Mouse (Mus musculus) neural tube, embryonic 15.5 days (tissue): ENCODE results near the gene Sinhcaf. TPM values are rescaled to one million over a fixed set of nuclear protein-coding genes. Genes with fewer than 3 reads are reported as not detected.
"Not testable (repeated sequence)": the region's sequence is repeated elsewhere in the genome, so short reads cannot be mapped to it uniquely, and the experiment has no call there.

Experiments used
- ATAC-seq: fragments of 200-750 bp; cut with Nextera tagmentation; 2 replicates; pipeline ENCODE4 v1.8.0; 2017; ENCODE audit warnings: mild to moderate bottlenecking, moderate TSS enrichment, moderate library complexity; ENCODE audit not compliant: low FRiP score
- H3K27ac ChIP-seq: fragments of 300-500 bp; sonication (generic); replicated peaks from 2 replicates; pipeline ENCODE4 v1.5.1; 2015; ENCODE audit warnings: mild to moderate bottlenecking, inconsistent platforms
- H3K27me3 ChIP-seq: fragments of 300-500 bp; sonication (generic); replicated peaks from 2 replicates; pipeline ENCODE4 v1.6.1; 2015; ENCODE audit warnings: inconsistent platforms
- H3K36me3 ChIP-seq: fragments of 300-500 bp; sonication (generic); 2 replicates; pipeline ENCODE4 v1.6.1; 2015; ENCODE audit warnings: inconsistent platforms
- H3K4me1 ChIP-seq: fragments of 300-500 bp; sonication (generic); 2 replicates; pipeline ENCODE4 v1.6.1; 2015; ENCODE audit warnings: inconsistent platforms
- H3K4me2 ChIP-seq: fragments of 300-500 bp; sonication (generic); 2 replicates; pipeline ENCODE4 v1.6.1; 2015; ENCODE audit warnings: inconsistent platforms, mild to moderate bottlenecking, moderate library complexity
- H3K4me3 ChIP-seq: fragments of 300-500 bp; sonication (generic); replicated peaks from 2 replicates; pipeline ENCODE4 v1.5.1; 2015; ENCODE audit warnings: mild to moderate bottlenecking, inconsistent platforms
- H3K9ac ChIP-seq: fragments of 300-500 bp; sonication (generic); replicated peaks from 2 replicates; pipeline ENCODE4 v1.6.1; 2015; ENCODE audit warnings: mild to moderate bottlenecking, inconsistent platforms
- H3K9me3 ChIP-seq: fragments of 300-500 bp; sonication (generic); replicated peaks from 2 replicates; pipeline ENCODE4 v1.6.1; 2016; ENCODE audit warnings: inconsistent platforms
- WGBS: fragments of 180-500 bp; shearing (Covaris S2); methylation state at CpG from one replicate; pipeline ENCODE4 v1.1.7; 2015; ENCODE audit warnings: mixed read lengths; 5-methylcytosine and 5-hydroxymethylcytosine counted together
- polyA plus RNA-seq: library from polyadenylated mRNA; unstranded; fragments of >200 nt; fragmentation: Nextera tagmentation; extraction: Ambion mirVana; gene quantifications from 2 replicates; pipeline ENCODE4 v1.2.1, GENCODE M21; 2015

Gene Sinhcaf
- polyA plus RNA-seq, 1 experiment from 2014 or later, result 26.7 TPM

DNA sequence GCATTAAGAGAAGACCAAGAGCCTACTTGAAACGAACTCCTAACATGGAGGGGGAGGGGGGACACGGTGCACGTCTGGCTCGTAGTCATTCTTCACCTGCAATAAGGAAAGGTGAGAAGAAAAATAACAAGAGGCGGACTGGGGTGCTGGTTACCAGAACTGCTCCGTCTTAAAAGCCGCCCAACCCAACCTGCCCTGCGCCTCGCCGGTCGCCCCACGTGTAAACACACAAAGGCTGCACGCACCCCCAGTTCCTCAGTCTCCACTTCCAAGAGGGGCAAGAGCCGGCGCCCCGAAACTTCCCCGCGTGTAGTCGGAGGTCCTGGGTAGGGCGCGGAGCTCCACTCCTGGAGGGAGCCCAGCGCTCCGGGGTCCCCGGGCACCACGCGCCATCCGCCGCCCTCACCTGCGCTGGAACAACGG, 1.9 kb downstream of the Sinhcaf start:
- Histone ChIP-seq H3K4me2 (peak overlapping the region; percentile 89), H3K4me1 (peaks cover 9% of the 10 kb centered on the region), H3K9me3 (no peaks in the 10 kb centered on the region), H3K9ac (peak overlapping the region; percentile 61), H3K4me3 (peak overlapping the region; percentile 75), H3K27me3 (no peaks in the 10 kb centered on the region), H3K27ac (peak overlapping the region; percentile 70; the same call in 1 of the 2 replicates), H3K36me3 (no peaks in the 10 kb centered on the region)
- 0% methylated on average over 30 of the region's 30 CpGs for WGBS
- peak; percentile 10 for ATAC-seq

- H3K9ac ChIP-seq, result no peak overlapping the region
- H3K4me3 ChIP-seq, result peak overlapping the region; percentile 75
- H3K9me3 ChIP-seq, result no peaks in the 10 kb centered on the region
- no peaks in the 10 kb centered on the region for H3K27me3 ChIP-seq
- no peak overlapping the region for H3K27ac ChIP-seq
- ATAC-seq, result no peak
- H3K4me2 ChIP-seq, result peak overlapping the region; percentile 89
- no peaks in the 10 kb centered on the region for H3K36me3 ChIP-seq
- WGBS, result 19% methylated on average over 3 of the region's 3 CpGs
- H3K4me1 ChIP-seq, result peaks cover 9% of the 10 kb centered on the region
These were observed 2.6 kb downstream of the Sinhcaf start for GRCm38 (mm10) chr6:148943695-148944094.

DNA sequence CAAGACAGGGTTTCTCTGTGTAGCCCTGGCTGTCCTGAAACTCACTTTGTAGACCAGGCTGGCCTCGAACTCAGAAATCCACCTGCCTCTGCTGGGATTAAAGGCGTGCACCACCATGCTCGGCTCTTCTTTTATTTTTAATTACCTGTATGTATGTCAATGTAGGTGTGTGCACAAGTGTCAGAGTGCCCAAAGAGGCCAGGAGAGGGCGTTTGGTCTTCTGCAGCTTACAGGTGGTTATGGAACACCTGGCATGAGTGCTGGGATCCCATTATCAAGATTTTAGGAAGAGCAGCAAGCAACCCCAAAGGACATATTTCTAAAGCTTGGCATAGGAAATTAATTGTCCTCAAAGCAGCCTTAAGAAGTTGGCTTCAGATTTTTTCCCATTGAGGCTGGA, 3.9 kb downstream of the Sinhcaf start:
- Histone ChIP-seq H3K27me3 (no peaks in the 10 kb centered on the region), H3K4me2 (no peak overlapping the region), H3K27ac (no peak overlapping the region), H3K4me3 (no peak overlapping the region), H3K9ac (no peak overlapping the region), H3K9me3 (no peaks in the 10 kb centered on the region), H3K4me1 (peaks cover 9% of the 10 kb centered on the region), H3K36me3 (no peaks in the 10 kb centered on the region)
- ATAC-seq, result no peak
- 69% methylated on average over 4 of the region's 4 CpGs for WGBS

DNA sequence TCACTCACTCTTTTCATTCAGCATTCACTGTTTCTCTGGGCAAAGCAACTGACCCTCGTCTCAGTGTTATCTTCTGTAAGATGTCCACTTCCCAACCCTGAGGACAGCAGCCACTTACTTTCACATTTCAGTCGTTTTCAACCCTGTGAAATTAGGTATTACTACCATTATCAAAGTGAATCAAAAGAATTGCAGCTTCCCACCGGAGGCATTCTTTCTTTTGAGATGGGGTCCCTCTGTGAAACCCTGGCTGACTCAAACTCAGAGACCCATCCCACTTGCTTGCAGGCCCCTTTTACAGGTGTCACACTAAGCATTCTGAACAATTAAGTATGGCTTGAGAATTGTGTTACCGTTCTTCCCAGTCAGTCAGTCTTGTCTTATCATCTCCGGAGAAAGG, 4.4 kb downstream of the Sinhcaf start:
- Histone ChIP-seq H3K9me3 (no peaks in the 10 kb centered on the region), H3K27me3 (no peaks in the 10 kb centered on the region), H3K27ac (no peak overlapping the region), H3K36me3 (no peaks in the 10 kb centered on the region), H3K4me1 (peaks cover 6% of the 10 kb centered on the region), H3K4me3 (no peak overlapping the region), H3K4me2 (no peak overlapping the region), H3K9ac (no peak overlapping the region)
- ATAC-seq, result no peak
- WGBS, result 51% methylated on average over 5 of the region's 5 CpGs

- not testable (repeated sequence) for H3K9ac ChIP-seq, ATAC-seq, H3K36me3 ChIP-seq, H3K9me3 ChIP-seq, H3K27me3 ChIP-seq, H3K4me3 ChIP-seq, H3K27ac ChIP-seq, H3K4me1 ChIP-seq, H3K4me2 ChIP-seq
- WGBS, result 81% methylated on average over 2 of the region's 3 CpGs
These were observed 5.9 kb downstream of the Sinhcaf start for GRCm38 (mm10) chr6:148940383-148940782.

- H3K36me3 ChIP-seq, result no peaks in the 10 kb centered on the region
- 38% methylated on average over 1 of the region's 1 CpGs for WGBS
- H3K9me3 ChIP-seq, result no peaks in the 10 kb centered on the region
- H3K4me3 ChIP-seq, result no peak overlapping the region
- no peak overlapping the region for H3K27ac ChIP-seq
- no peak for ATAC-seq
- no peaks in the 10 kb centered on the region for H3K4me1 ChIP-seq
- H3K9ac ChIP-seq, result no peak overlapping the region
- no peak overlapping the region for H3K4me2 ChIP-seq
- H3K27me3 ChIP-seq, result no peaks in the 10 kb centered on the region
These were observed 8.6 kb downstream of the Sinhcaf start for GRCm38 (mm10) chr6:148937693-148938092.

DNA sequence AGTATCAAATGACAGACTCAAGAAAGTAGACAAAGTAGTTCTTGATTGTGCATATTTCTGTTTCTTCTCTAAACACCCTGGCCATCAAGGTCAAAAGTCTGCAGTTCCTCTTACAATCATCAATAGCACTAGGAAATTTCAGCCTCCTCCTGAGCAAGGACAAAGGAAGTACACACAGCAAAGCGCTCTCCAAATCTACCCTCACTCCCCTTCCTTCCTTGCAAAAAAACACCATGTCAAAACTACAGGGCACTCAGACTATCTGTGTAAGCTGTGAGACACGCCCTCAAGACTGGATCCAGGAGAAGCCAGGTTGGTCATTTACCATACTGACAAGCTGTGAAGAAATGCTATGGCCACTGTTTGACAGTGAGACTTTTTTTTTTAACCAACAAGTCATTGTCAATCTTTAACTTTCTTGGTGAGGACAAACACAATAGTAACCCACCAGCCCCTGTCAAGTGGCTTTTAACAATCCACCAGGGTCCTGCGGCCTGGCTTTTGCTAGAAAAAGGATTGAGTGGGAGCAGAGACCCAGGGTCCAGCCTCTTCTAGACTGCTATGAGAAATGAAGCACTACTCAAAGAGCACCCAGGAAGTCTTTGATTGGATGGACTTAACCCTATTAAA, 11.2 kb downstream of the Sinhcaf start:
- WGBS, result 64% methylated on average over 3 of the region's 3 CpGs
- no peak for ATAC-seq
- Histone ChIP-seq H3K36me3 (peaks cover 15% of the 10 kb centered on the region), H3K4me1 (no peaks in the 10 kb centered on the region), H3K4me3 (no peak overlapping the region), H3K4me2 (no peak overlapping the region), H3K27me3 (no peaks in the 10 kb centered on the region), H3K27ac (no peak overlapping the region), H3K9me3 (no peaks in the 10 kb centered on the region), H3K9ac (no peak overlapping the region)

GRCm38 (mm10) chr6:148931281-148931680, 15.0 kb downstream of the Sinhcaf start:
- ATAC-seq, result no peak

DNA sequence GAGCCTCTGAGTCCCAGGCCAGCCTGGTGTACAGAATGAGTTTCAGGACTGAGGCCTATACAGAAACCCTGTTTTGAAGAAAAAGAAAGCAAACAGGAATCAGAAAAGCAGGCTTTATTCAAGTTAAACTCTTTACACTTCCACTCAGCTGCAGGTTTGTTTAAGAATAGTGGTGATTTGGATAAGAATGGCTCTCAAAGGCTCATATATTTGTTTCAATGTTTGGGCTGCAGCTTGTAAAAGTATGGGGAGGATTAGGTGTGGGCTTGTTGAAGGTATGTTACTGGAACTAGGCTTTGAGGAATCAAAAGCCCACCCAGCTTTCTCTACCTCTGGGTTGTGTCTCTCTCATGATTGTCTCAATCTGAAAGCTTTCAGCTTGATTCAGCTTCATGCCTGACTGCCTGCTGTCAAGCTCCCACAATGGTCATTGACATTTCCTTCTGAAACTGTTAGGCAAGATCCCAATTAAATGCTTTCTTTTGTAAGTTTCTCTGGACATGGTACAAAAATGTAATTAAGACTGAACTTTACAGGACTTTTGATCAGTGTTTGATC, 27.3 kb downstream of the Sinhcaf start:
- no peaks in the 10 kb centered on the region for H3K9me3 ChIP-seq
- H3K4me2 ChIP-seq, result no peak overlapping the region
- no peak overlapping the region for H3K27ac ChIP-seq
- H3K9ac ChIP-seq, result no peak overlapping the region
- no peaks in the 10 kb centered on the region for H3K4me1 ChIP-seq
- no peaks in the 10 kb centered on the region for H3K27me3 ChIP-seq
- H3K36me3 ChIP-seq, result no peaks in the 10 kb centered on the region
- no peak overlapping the region for H3K4me3 ChIP-seq
- no peak for ATAC-seq

More at GRCm38 (mm10) chr6:148931281-148931680, 15.0 kb downstream of the Sinhcaf start:
- H3K4me3 ChIP-seq, result no peak overlapping the region
- H3K27ac ChIP-seq, result no peak overlapping the region
- no peaks in the 10 kb centered on the region for H3K4me1 ChIP-seq
- no peaks in the 10 kb centered on the region for H3K9me3 ChIP-seq
- H3K36me3 ChIP-seq, result peaks cover 24% of the 10 kb centered on the region
- 89% methylated on average over 6 of the region's 6 CpGs for WGBS
- no peak overlapping the region for H3K4me2 ChIP-seq
- no peak overlapping the region for H3K9ac ChIP-seq
- no peaks in the 10 kb centered on the region for H3K27me3 ChIP-seq

- Histone ChIP-seq H3K9me3 (no peaks in the 10 kb centered on the region), H3K27me3 (no peaks in the 10 kb centered on the region), H3K36me3 (no peaks in the 10 kb centered on the region), H3K9ac (no peak overlapping the region), H3K4me3 (no peak overlapping the region), H3K27ac (no peak overlapping the region), H3K4me1 (no peaks in the 10 kb centered on the region), H3K4me2 (no peak overlapping the region)
- 86% methylated on average over 1 of the region's 1 CpGs for WGBS
- no peak for ATAC-seq
These were observed 28.6 kb downstream of the Sinhcaf start for GRCm38 (mm10) chr6:148917672-148918071.

GRCm38 (mm10) chr6:148916817-148917216, 29.4 kb downstream of the Sinhcaf start:
- no peaks in the 10 kb centered on the region for H3K27me3 ChIP-seq
- no peaks in the 10 kb centered on the region for H3K4me1 ChIP-seq
- no peak overlapping the region for H3K4me2 ChIP-seq
- H3K9me3 ChIP-seq, result no peaks in the 10 kb centered on the region
- WGBS, result 42% methylated on average over 3 of the region's 3 CpGs
- ATAC-seq, result no peak
- no peaks in the 10 kb centered on the region for H3K36me3 ChIP-seq
- no peak overlapping the region for H3K27ac ChIP-seq
- no peak overlapping the region for H3K9ac ChIP-seq
- H3K4me3 ChIP-seq, result no peak overlapping the region

DNA sequence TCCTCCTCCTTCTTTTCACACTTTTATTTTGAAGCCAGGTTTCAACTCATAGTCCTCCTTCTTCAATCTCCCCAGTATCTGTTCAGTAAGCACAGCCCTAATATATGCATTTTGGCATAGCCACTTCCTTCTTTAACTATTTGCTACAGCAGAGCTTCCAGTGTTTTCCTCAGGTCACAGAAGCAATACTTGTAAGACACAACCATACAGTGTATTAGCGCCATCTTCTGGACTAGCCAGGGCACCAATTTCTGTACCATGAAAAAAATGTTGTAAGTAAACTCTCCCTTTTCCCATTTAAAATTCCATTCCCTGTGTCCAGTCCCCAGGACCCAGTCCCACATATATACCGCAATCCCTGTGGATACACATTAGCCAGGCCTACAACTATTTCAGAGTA, 32.3 kb downstream of the Sinhcaf start:
- Histone ChIP-seq H3K9ac (no peak overlapping the region), H3K4me2 (no peak overlapping the region), H3K4me1 (no peaks in the 10 kb centered on the region), H3K4me3 (no peak overlapping the region), H3K9me3 (no peaks in the 10 kb centered on the region), H3K36me3 (no peaks in the 10 kb centered on the region), H3K27ac (no peak overlapping the region), H3K27me3 (no peaks in the 10 kb centered on the region)
- WGBS, result 13% methylated on average over 2 of the region's 2 CpGs
- ATAC-seq, result peak; percentile 63; the same call in 1 of the 2 replicates
